Mouse (Mus musculus) frontal cortex, postnatal 14 days (tissue): ENCODE data around the gene Dlg2.
A peak's percentile ranks its signal among the peaks of the same experiment; 100 is the strongest.
"Not testable (repeated sequence)": the region's sequence is repeated elsewhere in the genome, so short reads cannot be mapped to it uniquely, and the experiment has no call there.

Experiments
- DNase-seq, 2 experiments: peaks; one replicate each; pipeline ENCODE4 v3.0.0; 2022; ENCODE audit warnings: low spot score in 2 of 2

The Dlg2 gene

GRCm38 (mm10) chr7:90825640-90826039, 349.2 kb downstream of the Dlg2 start:
- DNase-seq: no peak

- DNase-seq: no peak
These were observed 364.8 kb downstream of the Dlg2 start for GRCm38 (mm10) chr7:90841276-90841675.

GRCm38 (mm10) chr7:90843345-90844293, 367.1 kb downstream of the Dlg2 start:
- no peak for DNase-seq

- not testable (repeated sequence) for DNase-seq
These were observed 400.3 kb downstream of the Dlg2 start for GRCm38 (mm10) chr7:90876796-90877195.

- DNase-seq: no peak
These were observed 406.3 kb downstream of the Dlg2 start for GRCm38 (mm10) chr7:90882740-90883139.

- DNase-seq: no peak
These were observed 410.0 kb downstream of the Dlg2 start for GRCm38 (mm10) chr7:90886396-90887006.

- DNase-seq: peak; percentile 26 to 44
These were observed 410.7 kb downstream of the Dlg2 start for GRCm38 (mm10) chr7:90887007-90887720.

- peak in 1 of 2 experiments; percentile 29 for DNase-seq
These were observed 451.0 kb downstream of the Dlg2 start for GRCm38 (mm10) chr7:90927441-90927840.

GRCm38 (mm10) chr7:90940726-90941125, 464.3 kb downstream of the Dlg2 start:
- no peak for DNase-seq

GRCm38 (mm10) chr7:90947073-90947472, 470.6 kb downstream of the Dlg2 start:
- no peak for DNase-seq

GRCm38 (mm10) chr7:90949212-90949611, 472.7 kb downstream of the Dlg2 start:
- DNase-seq: no peak

- no peak for DNase-seq
These were observed 500.8 kb downstream of the Dlg2 start for GRCm38 (mm10) chr7:90977241-90977640.

GRCm38 (mm10) chr7:90982069-90982468, 505.6 kb downstream of the Dlg2 start:
- no peak for DNase-seq

- DNase-seq: no peak
These were observed 534.2 kb downstream of the Dlg2 start for GRCm38 (mm10) chr7:91010655-91011054.

GRCm38 (mm10) chr7:91044998-91045741, 568.7 kb downstream of the Dlg2 start:
- no peak for DNase-seq

- no peak for DNase-seq
These were observed 569.2 kb downstream of the Dlg2 start for GRCm38 (mm10) chr7:91045742-91046098.

- DNase-seq: no peak
These were observed 587.0 kb downstream of the Dlg2 start for GRCm38 (mm10) chr7:91063297-91064040.

GRCm38 (mm10) chr7:91071751-91072707, 595.6 kb downstream of the Dlg2 start:
- no peak for DNase-seq

- DNase-seq: no peak
These were observed 609.6 kb downstream of the Dlg2 start for GRCm38 (mm10) chr7:91086071-91086470.
